Mouse (Mus musculus) kidney, adult 2 months (tissue): ENCODE data around the gene Cdr2l. TPM values are rescaled to one million over a fixed set of nuclear protein-coding genes. Genes with fewer than 3 reads are reported as not detected.

Source experiments
- DNase-seq: peaks from one replicate; pipeline ENCODE4 v3.0.0; 2021
- H3K27ac ChIP-seq: fragments of 200-500 bp; 2 replicates; pipeline ENCODE4 v1.5.1; 2012; ENCODE audit warnings: low read depth, low read length, control low read depth, inconsistent platforms; ENCODE audit not compliant: insufficient read depth
- H3K27me3 ChIP-seq: fragments of 200-500 bp; replicated peaks from 2 replicates; pipeline ENCODE4 v1.6.1; 2012; ENCODE audit warnings: mild to moderate bottlenecking, moderate library complexity, low read length, inconsistent platforms; ENCODE audit not compliant: control insufficient read depth, insufficient read depth
- H3K36me3 ChIP-seq: fragments of 200-500 bp; 2 replicates; pipeline ENCODE4 v1.6.1; 2012; ENCODE audit warnings: mild to moderate bottlenecking, moderate library complexity, low read length, inconsistent platforms; ENCODE audit not compliant: control insufficient read depth, insufficient read depth
- H3K4me1 ChIP-seq: fragments of 200-500 bp; 2 replicates; pipeline ENCODE4 v1.6.1; 2011; ENCODE audit warnings: low read length; ENCODE audit not compliant: control insufficient read depth, insufficient read depth
- H3K4me3 ChIP-seq: fragments of 200-500 bp; 2 replicates; pipeline ENCODE4 v1.5.1; 2011; ENCODE audit warnings: mild to moderate bottlenecking, low read depth, low read length, control low read depth; ENCODE audit not compliant: insufficient read depth
- CTCF ChIP-seq: fragments of 200-500 bp; conservative IDR thresholded peaks from 2 replicates; pipeline ENCODE4 v1.5.1; 2011; ENCODE audit warnings: low read depth, mild to moderate bottlenecking, control low read depth, low read length, moderate library complexity, mixed read lengths; ENCODE audit not compliant: insufficient read depth, insufficient read length
- POLR2A ChIP-seq: fragments of 200-500 bp; IDR thresholded peaks from one replicate; pipeline ENCODE4 v1.6.1; 2011; ENCODE audit warnings: low read depth, low read length, control low read depth
- WGBS: fragments of 180-500 bp; shearing (Covaris S2); methylation state at CpG from one replicate; pipeline ENCODE4 v1.1.7; 2018; 5-methylcytosine and 5-hydroxymethylcytosine counted together
- polyA plus RNA-seq: library from polyadenylated mRNA; depleted of rRNA; stranded (reverse); fragments of >200 nt; gene quantifications from 2 replicates; pipeline ENCODE4 v1.2.3, GENCODE M21; 2012

Cdr2l gene
- polyA plus RNA-seq, 1 experiment = 5.6 TPM

DNA sequence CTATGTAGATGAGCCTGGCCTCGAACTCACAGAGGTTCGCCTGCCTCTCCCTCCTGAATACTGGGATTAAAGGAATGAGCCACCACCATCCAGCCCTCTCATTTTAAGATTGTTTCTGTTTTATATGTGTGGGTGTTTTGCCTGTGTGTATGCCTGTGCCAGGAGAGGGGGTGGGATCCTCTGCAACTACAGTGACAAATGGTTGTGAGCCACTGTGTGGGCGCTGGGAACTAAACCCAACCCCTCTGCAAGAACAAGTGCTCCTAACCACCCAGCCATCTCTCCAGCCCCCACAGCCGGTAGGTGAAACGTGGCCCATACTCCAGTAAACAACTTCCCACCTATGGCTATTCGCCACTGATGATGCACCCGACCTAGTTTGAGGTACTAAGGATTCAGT lies 9.6 kb downstream of the Cdr2l start:
- Histone ChIP-seq H3K4me1 (no peaks in the 10 kb centered on the region), H3K27ac (no peak overlapping the region), H3K27me3 (no peaks in the 10 kb centered on the region), H3K4me3 (no peak overlapping the region), H3K36me3 (no peaks in the 10 kb centered on the region)
- no peak for TF ChIP-seq POLR2A
- no peak for TF ChIP-seq CTCF
- DNase-seq = no peak
- 87% methylated on average over 7 of the region's 7 CpGs for WGBS

DNA sequence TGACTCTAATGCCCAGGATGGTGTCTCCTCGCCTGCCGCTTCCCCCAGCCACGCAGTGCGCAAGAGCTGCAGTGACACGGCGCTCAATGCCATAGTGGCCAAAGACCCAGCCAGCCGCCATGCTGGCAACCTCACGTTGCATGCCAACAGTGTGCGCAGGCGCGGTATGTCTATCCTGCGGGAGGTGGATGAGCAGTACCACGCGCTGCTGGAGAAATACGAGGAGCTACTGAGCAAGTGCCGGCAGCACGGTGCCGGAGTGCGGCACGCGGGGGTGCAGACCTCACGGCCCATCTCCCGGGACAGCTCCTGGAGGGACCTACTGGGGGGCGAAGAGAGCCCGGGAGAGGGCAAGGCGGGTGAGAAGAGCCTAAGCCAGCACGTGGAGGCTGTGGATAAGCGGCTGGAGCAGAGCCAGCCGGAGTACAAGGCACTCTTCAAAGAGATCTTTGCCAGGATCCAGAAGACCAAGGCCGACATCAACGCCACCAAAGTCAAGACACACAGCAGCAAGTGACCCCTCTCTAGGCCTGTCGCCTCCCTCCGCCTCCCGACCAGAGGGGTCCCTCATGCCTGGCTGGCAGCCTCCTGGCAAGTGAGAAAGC lies 12.1 kb downstream of the Cdr2l start:
- no peaks in the 10 kb centered on the region for H3K36me3 ChIP-seq
- WGBS = 71% methylated on average over 34 of the region's 34 CpGs
- H3K4me1 ChIP-seq = no peaks in the 10 kb centered on the region
- TF ChIP-seq POLR2A = no peak
- no peak for TF ChIP-seq CTCF
- DNase-seq = no peak
- no peaks in the 10 kb centered on the region for H3K27me3 ChIP-seq
- peak overlapping the region; percentile 5; the same call in 1 of the 2 replicates for H3K4me3 ChIP-seq
- no peak overlapping the region for H3K27ac ChIP-seq

DNA sequence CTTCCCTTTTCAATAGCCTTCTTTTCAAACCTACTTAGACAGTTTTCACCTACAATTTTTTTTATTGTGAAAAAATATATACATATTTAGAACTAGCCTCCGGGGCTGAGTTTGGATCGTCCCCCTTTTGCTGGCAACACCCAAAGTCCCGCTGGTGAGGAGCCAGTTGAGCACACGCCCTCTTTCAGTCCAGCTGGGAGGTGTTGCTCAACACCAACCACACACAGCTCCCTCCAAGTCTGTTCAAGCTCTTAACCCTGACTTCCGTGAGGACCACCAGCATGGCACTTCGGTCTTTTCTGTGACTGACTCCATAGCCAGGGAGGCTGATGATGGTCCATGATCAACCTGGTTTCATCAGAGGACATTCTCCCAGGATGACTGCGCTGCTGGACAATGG lies 16.4 kb downstream of the Cdr2l start:
- no peak for TF ChIP-seq POLR2A
- TF ChIP-seq CTCF = no peak
- Histone ChIP-seq H3K4me3 (no peak overlapping the region), H3K27me3 (no peaks in the 10 kb centered on the region), H3K4me1 (no peaks in the 10 kb centered on the region; the same call in 1 of the 2 replicates), H3K36me3 (no peaks in the 10 kb centered on the region), H3K27ac (no peak overlapping the region)
- DNase-seq = no peak
- 79% methylated on average over 7 of the region's 7 CpGs for WGBS

DNA sequence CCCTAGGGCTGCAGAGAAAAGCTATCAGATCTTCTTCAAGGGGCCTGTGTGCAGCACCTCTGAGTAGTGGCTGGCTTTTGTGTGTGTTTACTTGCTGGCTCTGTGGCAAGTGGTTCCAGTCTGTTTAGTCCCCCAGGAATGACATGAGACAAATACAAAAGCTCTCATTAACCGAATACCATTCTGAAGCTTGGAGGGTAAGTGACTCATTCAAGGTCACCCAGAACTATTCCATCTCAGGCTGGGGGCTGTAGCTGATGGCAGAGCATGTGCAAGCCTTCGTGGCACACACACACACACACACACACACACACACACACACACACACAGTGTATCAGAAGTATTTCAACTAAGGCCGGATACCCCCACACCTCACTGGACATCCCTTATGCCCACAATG lies 18.4 kb downstream of the Cdr2l start:
- Histone ChIP-seq H3K27ac (no peak overlapping the region), H3K4me1 (no peaks in the 10 kb centered on the region; the same call in 1 of the 2 replicates), H3K27me3 (no peaks in the 10 kb centered on the region), H3K4me3 (no peak overlapping the region), H3K36me3 (no peaks in the 10 kb centered on the region)
- no peak for TF ChIP-seq POLR2A
- DNase-seq = no peak
- WGBS = 63% methylated on average over 3 of the region's 3 CpGs

DNA sequence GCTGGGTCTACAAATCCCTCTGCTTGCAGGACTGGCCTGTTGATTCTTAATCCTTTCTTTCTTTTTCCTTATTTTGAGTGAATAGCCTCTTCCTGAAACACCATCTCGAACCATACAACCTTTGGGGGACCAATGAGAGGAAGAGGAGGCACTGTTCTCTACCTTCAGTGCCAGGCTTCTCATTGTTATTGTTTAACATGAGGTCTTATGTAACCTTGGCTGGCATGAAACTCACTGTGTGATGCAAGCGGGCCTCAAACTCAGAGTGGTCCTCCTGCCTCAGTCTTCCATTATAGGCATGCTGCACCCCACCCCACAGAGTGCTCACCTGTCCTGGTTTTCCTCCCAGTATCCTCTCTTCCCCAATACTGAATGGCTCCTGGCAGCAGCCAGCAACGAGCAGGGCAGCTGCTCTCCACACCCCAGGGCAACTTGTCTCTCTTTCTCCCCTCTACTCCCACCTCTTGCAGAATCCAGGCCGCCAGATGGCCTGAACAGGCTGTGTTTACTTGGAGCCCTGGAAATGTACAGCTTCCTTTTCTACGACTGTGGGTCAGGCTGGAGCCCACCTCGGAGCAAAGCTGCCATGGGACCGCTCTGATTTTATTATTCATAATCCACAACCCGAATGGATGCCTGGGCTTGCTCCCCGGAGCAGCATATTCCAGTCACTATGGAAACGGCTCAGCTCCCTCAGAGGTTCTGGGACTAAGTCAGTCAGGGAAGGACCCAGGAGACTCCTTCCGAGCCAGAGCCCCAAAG lies 19.1 kb downstream of the Cdr2l start:
- TF ChIP-seq CTCF (no peak), POLR2A (no peak)
- Histone ChIP-seq H3K4me1 (no peaks in the 10 kb centered on the region; the same call in 1 of the 2 replicates), H3K27me3 (no peaks in the 10 kb centered on the region), H3K36me3 (no peaks in the 10 kb centered on the region), H3K4me3 (no peak overlapping the region), H3K27ac (no peak overlapping the region)
- peak; percentile 31 for DNase-seq
- 48% methylated on average over 11 of the region's 11 CpGs for WGBS

DNA sequence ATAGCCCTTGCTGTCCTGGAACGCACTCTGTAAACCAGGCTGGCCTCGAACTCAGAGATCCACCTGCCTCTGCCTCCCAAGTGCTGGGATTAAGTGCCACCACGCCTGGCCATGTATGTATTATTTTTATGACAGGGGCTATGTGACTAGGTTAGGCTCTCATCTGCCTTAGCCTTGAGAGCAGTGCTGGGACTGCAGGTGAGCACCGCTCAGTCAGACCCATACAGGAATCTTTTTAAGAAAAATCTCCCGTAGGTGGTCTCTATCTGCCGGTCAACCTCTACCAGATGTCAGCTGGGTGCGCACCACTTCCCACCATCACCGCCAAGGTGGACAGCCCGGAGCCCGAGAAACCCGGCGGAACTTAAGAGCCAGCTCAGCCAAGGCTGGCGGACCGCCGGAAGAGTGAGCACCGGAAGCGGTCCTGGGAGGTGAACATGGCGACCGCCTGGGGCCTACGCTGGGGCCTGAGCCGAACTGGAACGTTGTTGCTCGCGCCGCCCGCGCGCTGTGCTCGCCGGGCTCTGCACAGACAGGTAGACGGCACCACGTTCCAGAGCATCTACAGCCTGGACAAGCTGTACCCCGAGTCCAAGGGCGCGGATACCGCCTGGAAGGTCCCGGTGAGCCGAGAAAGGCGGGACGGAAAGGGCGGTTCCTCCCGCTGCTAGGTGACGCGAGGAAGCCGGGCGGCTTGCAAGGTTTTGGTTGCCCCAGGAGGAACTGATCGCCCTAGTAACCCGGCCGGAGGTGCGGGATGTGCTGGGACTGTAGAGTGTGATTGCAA lies 21.8 kb downstream of the Cdr2l start, which contains the start of gene Mrpl58:
Gene Mrpl58, plus strand, starts transcription at position 415 of the 787 bp plus-strand sequence.
- Histone ChIP-seq H3K4me1 (no peaks in the 10 kb centered on the region; the same call in 1 of the 2 replicates), H3K4me3 (peak within 1 kb of the TSS; percentile 77), H3K27me3 (no peaks in the 10 kb centered on the region), H3K36me3 (no peaks in the 10 kb centered on the region), H3K27ac (peak within 1 kb of the TSS; percentile 93)
- 4% methylated on average over 50 of the region's 50 CpGs for WGBS
- TF ChIP-seq CTCF = no peak
- no peak for TF ChIP-seq POLR2A
- DNase-seq = peak; percentile 91

DNA sequence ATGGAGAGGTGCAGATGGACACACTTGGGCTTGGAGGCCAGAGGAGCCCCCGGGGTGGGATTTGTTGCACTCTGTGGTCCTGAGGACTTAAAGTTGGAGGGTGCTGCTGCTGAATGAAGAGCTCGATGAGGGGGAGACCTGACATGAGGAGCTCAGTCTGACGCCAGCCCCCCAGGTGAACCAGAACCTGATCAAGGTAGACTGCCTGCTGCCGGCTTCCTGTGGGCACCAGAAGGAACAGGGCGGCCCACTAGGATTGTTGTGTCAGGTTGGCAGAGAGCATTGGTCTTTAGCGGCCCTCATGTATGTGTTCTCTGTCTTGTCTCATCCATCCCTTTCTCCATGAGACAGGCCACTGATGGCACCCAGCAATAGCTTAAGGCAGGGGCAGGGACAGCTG lies 24.0 kb downstream of the Cdr2l start:
- H3K4me1 ChIP-seq = no peaks in the 10 kb centered on the region; the same call in 1 of the 2 replicates

More for the DNA sequence above, 24.0 kb downstream of the Cdr2l start:
- TF ChIP-seq POLR2A = no peak
- no peak for TF ChIP-seq CTCF
- H3K27me3 ChIP-seq = no peaks in the 10 kb centered on the region
- no peaks in the 10 kb centered on the region for H3K36me3 ChIP-seq
- DNase-seq = no peak
- 96% methylated on average over 6 of the region's 6 CpGs for WGBS
- H3K4me3 ChIP-seq = no peak overlapping the region
- no peak overlapping the region for H3K27ac ChIP-seq
